Mouse (Mus musculus) liver, adult 2 months (tissue): Measurements from ENCODE around the gene Ccdc115.

ENCODE experiments used
- CTCF ChIP-seq: fragments of 200-500 bp; IDR thresholded peaks from 2 replicates; pipeline ENCODE4 v1.5.1; 2011; ENCODE audit warnings: low read depth, low read length, control low read depth
- POLR2A ChIP-seq: fragments of 200-500 bp; IDR thresholded peaks from 2 replicates; pipeline ENCODE4 v1.6.1; 2011; ENCODE audit warnings: low read length, control low read depth; ENCODE audit not compliant: insufficient read depth; ENCODE audit errors: extremely low read depth

- TF ChIP-seq POLR2A (no peak), CTCF (no peak)
These were observed 8.0 kb downstream of the Ccdc115 start for GRCm38 (mm10) chr1:34431431-34431830.
